Mouse (Mus musculus): ENCODE measurements around the gene Kif2c. TPM values are rescaled to one million over a fixed set of nuclear protein-coding genes. Genes with fewer than 3 reads are reported as not detected.
A peak's percentile ranks its signal among the peaks of the same experiment; 100 is the strongest.

Gene Kif2c
- total RNA-seq (2014; fragmentation: Nextera tagmentation) = 50.6 and 62.8 TPM in 2 replicates
- 50.6 and 52.0 TPM in 2 replicates for total RNA-seq (2017)
- polyA plus RNA-seq (2012) = 7.1 and 8.6 TPM in 2 replicates

DNA sequence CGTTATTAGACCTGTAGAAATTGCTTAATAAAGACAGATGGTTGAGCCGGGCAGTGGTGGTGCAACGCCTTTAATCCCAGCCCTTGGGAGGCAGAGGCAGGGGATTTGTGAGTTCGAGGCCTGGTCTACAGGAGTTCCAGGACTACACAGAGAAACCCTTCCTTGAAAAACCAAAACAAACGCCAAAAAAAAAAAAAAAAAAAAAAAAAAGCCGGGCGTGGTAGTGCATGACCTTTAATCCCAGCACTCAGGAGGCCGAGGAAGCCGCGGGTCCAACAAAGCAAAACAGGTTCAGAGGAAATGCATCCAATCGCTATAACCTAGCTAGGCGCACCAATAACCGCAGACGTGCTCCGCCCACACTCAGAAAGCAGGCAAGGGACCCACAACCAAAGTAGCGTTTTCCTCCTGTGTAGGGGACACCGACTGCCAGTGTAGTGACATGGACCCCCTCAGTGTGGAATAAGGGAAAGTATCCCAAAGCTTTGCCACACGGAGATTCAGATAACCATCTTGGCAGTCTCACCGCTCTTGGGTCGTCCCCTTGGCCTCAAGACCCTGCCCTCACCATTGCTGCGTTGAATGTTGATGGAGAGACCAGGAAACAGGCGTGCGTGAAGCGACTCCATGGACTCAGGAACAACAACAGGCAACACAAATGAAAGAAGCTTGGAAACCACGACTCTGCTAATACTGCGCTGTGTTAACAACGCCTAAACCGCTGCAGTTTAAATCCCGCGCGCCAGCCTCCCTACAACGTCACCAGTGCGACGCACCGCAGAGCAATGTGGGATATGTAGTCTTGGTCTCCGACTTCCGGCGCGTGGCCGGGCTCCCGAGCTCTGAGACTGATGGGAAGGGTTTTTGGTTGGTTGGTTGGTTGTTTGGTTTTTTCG is at the start of gene Kif2c:
Gene Kif2c, minus strand, starts transcription at position 777 of the 896 bp plus-strand sequence.
- peaks cover 31% of the 10 kb centered on the region for H3K36me3 ChIP-seq (replicated peaks)
- peak within 1 kb of the TSS; percentile 80 for H3K4me3 ChIP-seq (ENCODE audit: low read depth, low read length)
- TF ChIP-seq POLR2AphosphoS5 (IDR thresholded peaks at IDR 0.05; ENCODE audit: insufficient replicate concordance, low read depth, low read length) = no peak
- TF ChIP-seq GATA2 (IDR thresholded peaks at IDR 0.05; ENCODE audit: borderline replicate concordance, low read depth, low read length) = peak; percentile 77; the same call in 1 of the 2 replicates
- ATAC-seq (ENCODE audit: extremely low read depth, insufficient number of reproducible peaks, low FRiP score, poor library complexity, severe bottlenecking) = peak; percentile 88
- H3K4me1 ChIP-seq (ENCODE audit: insufficient read depth, low read depth, low read length) = peaks cover 29% of the 10 kb centered on the region
- no peaks in the 10 kb centered on the region for H3K27me3 ChIP-seq (ENCODE audit: insufficient read depth, low read length)
- peak; percentile 61 for DNase-seq (ENCODE audit: low spot score)
- no peaks in the 10 kb centered on the region for H3K9me3 ChIP-seq (replicated peaks)

DNA sequence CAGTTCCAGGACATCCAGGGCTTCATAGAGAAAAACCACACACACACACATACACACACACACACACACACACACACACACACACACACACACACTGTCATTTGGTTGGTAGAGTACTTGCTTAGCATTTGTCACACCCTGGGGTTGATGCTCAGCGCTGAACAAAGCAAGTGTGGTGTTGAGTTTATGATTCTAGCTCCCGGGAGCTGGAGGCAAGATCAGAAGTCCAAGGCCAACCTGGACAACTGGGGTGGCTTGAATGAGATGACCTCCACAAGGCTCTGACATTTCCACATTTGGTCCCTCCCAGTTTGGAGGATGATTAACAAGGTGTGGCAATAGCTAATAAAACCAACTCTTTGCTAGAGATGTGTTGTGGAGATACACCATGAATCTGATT is 48.8 kb upstream of the Kif2c start:
- ATAC-seq (ENCODE audit: extremely low read depth, insufficient number of reproducible peaks, low FRiP score, poor library complexity, severe bottlenecking) (no peak), DNase-seq (ENCODE audit: low spot score) (no peak)
- TF ChIP-seq POLR2AphosphoS5 (IDR thresholded peaks at IDR 0.05; ENCODE audit: insufficient replicate concordance, low read depth, low read length) = no peak
- no peak for TF ChIP-seq TAL1 (conservative IDR thresholded peaks at IDR 0.05; ENCODE audit: low read depth, low read length)
- TF ChIP-seq GATA2 (IDR thresholded peaks at IDR 0.05; ENCODE audit: borderline replicate concordance, low read depth, low read length) = no peak
- H3K9me3 ChIP-seq (replicated peaks) = no peaks in the 10 kb centered on the region; the same call in 1 of the 2 replicates
- H3K4me1 ChIP-seq (ENCODE audit: insufficient read depth, low read depth, low read length) = no peaks in the 10 kb centered on the region
- no peaks in the 10 kb centered on the region for H3K36me3 ChIP-seq (replicated peaks)
- H3K4me3 ChIP-seq (ENCODE audit: low read depth, low read length) = no peak overlapping the region
- H3K27me3 ChIP-seq (ENCODE audit: insufficient read depth, low read length) = peaks cover 24% of the 10 kb centered on the region

DNA sequence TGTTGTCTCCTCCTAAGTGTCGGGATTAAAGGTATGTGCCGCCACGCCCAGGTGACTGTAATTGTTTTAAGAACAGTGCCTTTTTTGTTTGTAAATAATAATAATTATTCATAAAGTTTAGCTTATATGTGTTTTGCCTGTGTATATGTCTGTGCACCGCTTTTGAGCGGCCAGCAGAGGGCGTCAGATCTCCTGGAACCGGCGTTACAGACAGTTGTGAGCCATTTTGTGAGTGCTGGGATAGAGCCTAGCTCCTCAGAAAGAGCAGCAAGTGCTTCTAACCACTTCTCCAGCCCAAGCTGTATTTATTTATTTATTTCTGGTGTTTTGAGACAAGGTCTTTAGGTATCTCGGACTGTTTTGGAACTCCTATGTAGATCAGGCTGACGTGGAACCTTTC is 47.9 kb upstream of the Kif2c start:
- DNase-seq (ENCODE audit: low spot score) (no peak), ATAC-seq (ENCODE audit: extremely low read depth, insufficient number of reproducible peaks, low FRiP score, poor library complexity, severe bottlenecking) (no peak)
- TF ChIP-seq CTCF (IDR thresholded peaks at IDR 0.05; ENCODE audit: low read depth, low read length) (0 out of 2 replicates have a peak, but pooled peaks have one; percentile 7), GATA1 (IDR thresholded peaks at IDR 0.05; ENCODE audit: borderline replicate concordance, low read length) (no peak), GATA2 (IDR thresholded peaks at IDR 0.05; ENCODE audit: borderline replicate concordance, low read depth, low read length) (no peak), POLR2AphosphoS5 (IDR thresholded peaks at IDR 0.05; ENCODE audit: insufficient replicate concordance, low read depth, low read length) (no peak)
- Histone ChIP-seq H3K4me1 (ENCODE audit: insufficient read depth, low read depth, low read length) (no peaks in the 10 kb centered on the region), H3K4me3 (ENCODE audit: low read depth, low read length) (no peak overlapping the region), H3K9me3 (replicated peaks) (no peaks in the 10 kb centered on the region), H3K36me3 (replicated peaks) (no peaks in the 10 kb centered on the region), H3K27me3 (ENCODE audit: insufficient read depth, low read length) (peaks cover 26% of the 10 kb centered on the region)

DNA sequence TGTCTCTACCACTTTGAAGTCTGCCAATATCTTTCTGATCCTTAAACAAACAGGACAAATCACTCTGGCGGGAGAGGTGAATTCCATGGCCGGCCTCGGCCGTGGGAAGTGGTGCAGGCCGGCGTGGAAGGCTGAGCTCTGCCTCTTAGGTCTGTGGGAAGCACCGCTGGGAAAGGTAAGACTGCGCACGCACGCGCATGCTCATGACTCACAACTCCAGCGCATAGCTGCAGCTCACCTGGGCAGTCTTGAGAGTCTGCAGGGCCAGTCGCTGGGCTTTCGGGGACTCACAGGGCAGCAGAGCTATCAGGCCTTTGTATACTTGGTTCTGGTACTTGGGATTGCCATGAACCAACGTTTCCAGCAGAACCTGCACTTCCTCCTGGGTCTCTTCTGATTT is 47.2 kb upstream of the Kif2c start:
- H3K36me3 ChIP-seq (replicated peaks) = no peaks in the 10 kb centered on the region
- H3K27me3 ChIP-seq (ENCODE audit: insufficient read depth, low read length) = peaks cover 26% of the 10 kb centered on the region
- H3K4me3 ChIP-seq (ENCODE audit: low read depth, low read length) = no peak overlapping the region
- ATAC-seq (ENCODE audit: extremely low read depth, insufficient number of reproducible peaks, low FRiP score, poor library complexity, severe bottlenecking) (no peak), DNase-seq (ENCODE audit: low spot score) (no peak)
- no peak for TF ChIP-seq GATA1 (IDR thresholded peaks at IDR 0.05; ENCODE audit: borderline replicate concordance, low read length)
- TF ChIP-seq TAL1 (conservative IDR thresholded peaks at IDR 0.05; ENCODE audit: low read depth, low read length) = no peak
- TF ChIP-seq CTCF (IDR thresholded peaks at IDR 0.05; ENCODE audit: low read depth, low read length) = no peak
- TF ChIP-seq POLR2AphosphoS5 (IDR thresholded peaks at IDR 0.05; ENCODE audit: insufficient replicate concordance, low read depth, low read length) = no peak
- TF ChIP-seq GATA2 (IDR thresholded peaks at IDR 0.05; ENCODE audit: borderline replicate concordance, low read depth, low read length) = no peak
- no peaks in the 10 kb centered on the region for H3K9me3 ChIP-seq (replicated peaks)
- no peaks in the 10 kb centered on the region for H3K4me1 ChIP-seq (ENCODE audit: insufficient read depth, low read depth, low read length)

DNA sequence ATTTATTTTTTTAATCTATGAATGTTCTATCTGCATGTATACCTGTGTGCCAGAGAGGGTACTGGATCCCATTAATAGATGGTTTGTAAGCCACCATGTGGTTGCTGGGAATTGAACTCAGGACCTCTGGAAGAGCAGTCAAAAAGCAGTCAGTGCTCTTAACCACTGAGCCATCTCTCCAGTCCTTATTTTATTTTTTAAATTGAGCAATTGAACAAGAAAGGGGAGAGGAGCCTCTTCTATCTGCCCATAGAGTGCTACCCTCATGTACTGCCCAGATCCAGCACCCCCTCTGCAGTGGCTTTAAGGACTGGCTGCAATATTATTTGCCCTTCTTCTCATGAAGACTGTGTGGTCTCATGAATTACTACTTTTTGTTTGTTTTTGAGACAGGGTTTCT is 42.8 kb upstream of the Kif2c start:
- peaks cover 29% of the 10 kb centered on the region for H3K27me3 ChIP-seq (ENCODE audit: insufficient read depth, low read length)
- DNase-seq (ENCODE audit: low spot score) (no peak), ATAC-seq (ENCODE audit: extremely low read depth, insufficient number of reproducible peaks, low FRiP score, poor library complexity, severe bottlenecking) (no peak)
- H3K4me1 ChIP-seq (ENCODE audit: insufficient read depth, low read depth, low read length) = no peaks in the 10 kb centered on the region
- H3K9me3 ChIP-seq (replicated peaks) = no peaks in the 10 kb centered on the region
- H3K36me3 ChIP-seq (replicated peaks) = no peaks in the 10 kb centered on the region
- TF ChIP-seq TAL1 (conservative IDR thresholded peaks at IDR 0.05; ENCODE audit: low read depth, low read length) (no peak), CTCF (IDR thresholded peaks at IDR 0.05; ENCODE audit: low read depth, low read length) (no peak), GATA2 (IDR thresholded peaks at IDR 0.05; ENCODE audit: borderline replicate concordance, low read depth, low read length) (no peak), POLR2AphosphoS5 (IDR thresholded peaks at IDR 0.05; ENCODE audit: insufficient replicate concordance, low read depth, low read length) (no peak)
- H3K4me3 ChIP-seq (ENCODE audit: low read depth, low read length) = no peak overlapping the region

DNA sequence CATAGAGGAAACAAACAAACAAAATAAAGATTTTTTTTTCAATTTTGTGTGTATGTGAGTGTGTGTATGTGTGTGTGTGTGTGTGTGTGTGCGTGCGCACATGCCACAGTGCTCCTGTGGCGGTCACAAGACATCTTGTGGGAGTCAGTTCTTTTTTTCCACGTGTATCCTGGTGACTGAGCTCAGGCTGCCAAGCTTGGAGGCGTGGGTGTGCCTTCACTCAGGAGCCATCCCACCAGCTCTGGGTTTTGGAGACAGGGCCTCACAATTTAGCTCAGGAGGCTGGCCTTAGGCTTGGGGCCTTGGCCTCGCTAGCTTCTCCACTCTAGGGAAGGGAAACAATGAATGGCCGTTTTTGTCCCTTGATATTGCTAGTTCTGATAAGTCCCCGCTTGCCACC is 41.7 kb upstream of the Kif2c start:
- TF ChIP-seq TAL1 (conservative IDR thresholded peaks at IDR 0.05; ENCODE audit: low read depth, low read length) (no peak), GATA1 (IDR thresholded peaks at IDR 0.05; ENCODE audit: borderline replicate concordance, low read length) (no peak), CTCF (IDR thresholded peaks at IDR 0.05; ENCODE audit: low read depth, low read length) (no peak), GATA2 (IDR thresholded peaks at IDR 0.05; ENCODE audit: borderline replicate concordance, low read depth, low read length) (no peak), POLR2AphosphoS5 (IDR thresholded peaks at IDR 0.05; ENCODE audit: insufficient replicate concordance, low read depth, low read length) (no peak)
- no peaks in the 10 kb centered on the region for H3K4me1 ChIP-seq (ENCODE audit: insufficient read depth, low read depth, low read length)
- no peak overlapping the region for H3K4me3 ChIP-seq (ENCODE audit: low read depth, low read length)
- peaks cover 24% of the 10 kb centered on the region for H3K27me3 ChIP-seq (ENCODE audit: insufficient read depth, low read length)
- H3K9me3 ChIP-seq (replicated peaks) = no peaks in the 10 kb centered on the region
- no peak for ATAC-seq (ENCODE audit: extremely low read depth, insufficient number of reproducible peaks, low FRiP score, poor library complexity, severe bottlenecking)
- no peak for DNase-seq (ENCODE audit: low spot score)
- no peaks in the 10 kb centered on the region for H3K36me3 ChIP-seq (replicated peaks)

All from G1E (cell line).